Mouse (Mus musculus): ENCODE measurements around the gene Ms4a6c.
"Not testable (repeated sequence)": the region's sequence is repeated elsewhere in the genome, so short reads cannot be mapped to it uniquely, and the experiment has no call there.

The Ms4a6c gene

GRCm38 (mm10) chr19:11469215-11469614 is at the start of gene Ms4a6c:
Gene Ms4a6c, plus strand, starts transcription at chr19:11469366.
- ATAC-seq (ENCODE audit: insufficient number of reproducible peaks, low FRiP score, low TSS enrichment) = not testable (repeated sequence)

GRCm38 (mm10) chr19:11431209-11431608 is 38.0 kb upstream of the Ms4a6c start:
- ATAC-seq (ENCODE audit: insufficient number of reproducible peaks, low FRiP score, low TSS enrichment) = not testable (repeated sequence)

- no peak for ATAC-seq (ENCODE audit: insufficient number of reproducible peaks, low FRiP score, low TSS enrichment)
Measured at GRCm38 (mm10) chr19:11435058-11435834, 33.9 kb upstream of the Ms4a6c start.

GRCm38 (mm10) chr19:11443338-11443737 is 25.8 kb upstream of the Ms4a6c start, which contains the start of gene Ms4a4b:
Gene Ms4a4b, plus strand, starts transcription at chr19:11443553.
- ATAC-seq (ENCODE audit: insufficient number of reproducible peaks, low FRiP score, low TSS enrichment) = no peak

- no peak for ATAC-seq (ENCODE audit: insufficient number of reproducible peaks, low FRiP score, low TSS enrichment)
Measured at GRCm38 (mm10) chr19:11443964-11444363, 25.2 kb upstream of the Ms4a6c start.

GRCm38 (mm10) chr19:11447238-11447637 is 21.9 kb upstream of the Ms4a6c start:
- ATAC-seq (ENCODE audit: insufficient number of reproducible peaks, low FRiP score, low TSS enrichment) = no peak

- not testable (repeated sequence) for ATAC-seq (ENCODE audit: insufficient number of reproducible peaks, low FRiP score, low TSS enrichment)
Measured at GRCm38 (mm10) chr19:11459041-11459440, 10.1 kb upstream of the Ms4a6c start.

- ATAC-seq (ENCODE audit: insufficient number of reproducible peaks, low FRiP score, low TSS enrichment) = not testable (repeated sequence)
Measured at GRCm38 (mm10) chr19:11464795-11465194, 4.4 kb upstream of the Ms4a6c start.

GRCm38 (mm10) chr19:11466471-11466870 is 2.7 kb upstream of the Ms4a6c start:
- no peak for ATAC-seq (ENCODE audit: insufficient number of reproducible peaks, low FRiP score, low TSS enrichment)

GRCm38 (mm10) chr19:11468361-11468760 is 805 bp upstream of the Ms4a6c start:
- ATAC-seq (ENCODE audit: insufficient number of reproducible peaks, low FRiP score, low TSS enrichment) = not testable (repeated sequence)

GRCm38 (mm10) chr19:11479714-11480113 is 10.5 kb downstream of the Ms4a6c start:
- no peak for ATAC-seq (ENCODE audit: insufficient number of reproducible peaks, low FRiP score, low TSS enrichment)

- no peak for ATAC-seq (ENCODE audit: insufficient number of reproducible peaks, low FRiP score, low TSS enrichment)
Measured at GRCm38 (mm10) chr19:11482684-11483083, 13.5 kb downstream of the Ms4a6c start.

GRCm38 (mm10) chr19:11483941-11484340 is 14.8 kb downstream of the Ms4a6c start:
- ATAC-seq (ENCODE audit: insufficient number of reproducible peaks, low FRiP score, low TSS enrichment) = no peak

- ATAC-seq (ENCODE audit: insufficient number of reproducible peaks, low FRiP score, low TSS enrichment) = no peak
Measured at GRCm38 (mm10) chr19:11484388-11484787, 15.2 kb downstream of the Ms4a6c start.

GRCm38 (mm10) chr19:11485266-11485665 is 16.1 kb downstream of the Ms4a6c start:
- no peak for ATAC-seq (ENCODE audit: insufficient number of reproducible peaks, low FRiP score, low TSS enrichment)

GRCm38 (mm10) chr19:11485746-11486145 is 16.6 kb downstream of the Ms4a6c start, which contains the start of gene Gm8369:
Gene Gm8369, plus strand, starts transcription at chr19:11485938.
- no peak for ATAC-seq (ENCODE audit: insufficient number of reproducible peaks, low FRiP score, low TSS enrichment)

- ATAC-seq (ENCODE audit: insufficient number of reproducible peaks, low FRiP score, low TSS enrichment) = no peak
Measured at GRCm38 (mm10) chr19:11486599-11486998, 17.4 kb downstream of the Ms4a6c start.

- ATAC-seq (ENCODE audit: insufficient number of reproducible peaks, low FRiP score, low TSS enrichment) = no peak
Measured at GRCm38 (mm10) chr19:11491406-11492189, 22.4 kb downstream of the Ms4a6c start.

GRCm38 (mm10) chr19:11492671-11493070 is 23.5 kb downstream of the Ms4a6c start:
- ATAC-seq (ENCODE audit: insufficient number of reproducible peaks, low FRiP score, low TSS enrichment) = no peak

GRCm38 (mm10) chr19:11494519-11494918 is 25.4 kb downstream of the Ms4a6c start:
- ATAC-seq (ENCODE audit: insufficient number of reproducible peaks, low FRiP score, low TSS enrichment) = no peak

- no peak for ATAC-seq (ENCODE audit: insufficient number of reproducible peaks, low FRiP score, low TSS enrichment)
Measured at GRCm38 (mm10) chr19:11496361-11496760, 27.2 kb downstream of the Ms4a6c start.
